Mouse (Mus musculus): Measurements from ENCODE around the gene Gm42742.

The Gm42742 gene

DNA sequence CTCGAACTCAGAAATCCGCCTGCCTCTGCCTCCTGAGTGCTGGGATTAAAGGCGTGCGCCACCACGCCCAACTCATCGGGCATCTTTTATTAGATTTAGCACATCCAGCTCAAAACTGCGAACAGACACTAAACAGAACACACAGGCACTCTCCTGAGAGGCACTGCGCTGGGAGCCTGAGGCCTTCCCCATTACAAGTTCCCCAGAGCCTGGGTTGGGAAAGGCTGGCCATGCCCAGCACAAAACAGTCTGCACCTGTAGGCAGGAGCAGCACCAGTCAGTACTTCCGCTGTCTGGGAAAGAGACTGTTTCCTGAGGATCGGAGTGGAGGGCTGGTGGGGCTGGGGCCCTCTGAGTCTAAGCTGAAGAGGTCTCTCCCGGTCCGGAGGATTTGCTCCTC is 5.9 kb downstream of the Gm42742 start:
- CTCF ChIA-PET: interaction anchor here in 2 of 4 experiments (1.1 to 3.0 kb wide), 2 partner anchors 11 to 215 kb away, joined by 3 to 44 read pairs; partner anchors contain the start of gene Maz (in 1 of the 2)
- POLR2A ChIA-PET: interaction anchor here (0.6 to 13.6 kb wide), 33 partner anchors 7 to 450 kb away, joined by 3 to 280 read pairs (median 5); partner anchors contain the start of genes Maz (in 3 of the 4), Taok2 (in 2 of the 4), AI467606 (in 1 of the 4) and Cdiptos (in 1 of the 4)

DNA sequence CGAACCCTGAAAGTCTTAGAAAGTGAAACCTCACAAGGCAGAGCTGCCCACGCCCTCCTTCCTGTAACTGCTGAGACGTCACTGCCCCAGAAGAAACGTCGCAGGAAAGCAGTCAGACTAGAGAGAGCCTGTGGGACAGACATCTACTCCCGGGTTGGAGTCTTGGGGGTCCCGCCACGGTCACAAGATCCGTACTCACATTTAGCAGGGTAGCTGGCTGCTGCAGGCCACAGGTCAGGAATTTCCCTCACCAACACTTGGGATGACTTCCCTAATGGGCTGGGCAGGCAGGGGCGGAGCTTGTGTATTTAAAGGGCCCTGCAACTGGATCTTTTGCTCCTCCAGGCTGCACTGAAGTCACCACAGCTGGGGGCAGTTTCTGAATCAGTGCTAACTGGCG is 6.6 kb downstream of the Gm42742 start, which contains the start of gene Mvp:
TSS of gene Mvp (minus strand) at position 302 of the 400 bp plus-strand sequence.
- ChIA-PET POLR2A (interaction anchor here (0.7 to 13.6 kb wide), 33 partner anchors 8 to 449 kb away, joined by 3 to 280 read pairs (median 5); partner anchors contain the start of genes Maz (in 3 of the 4), Taok2 (in 2 of the 4), AI467606 (in 1 of the 4) and Cdiptos (in 1 of the 4)), CTCF (interaction anchor here in 2 of 4 experiments (0.7 to 1.1 kb wide), 4 partner anchors 25 to 215 kb away, joined by 3 to 7 read pairs (median 4); no protein-coding TSS in a partner anchor)

DNA sequence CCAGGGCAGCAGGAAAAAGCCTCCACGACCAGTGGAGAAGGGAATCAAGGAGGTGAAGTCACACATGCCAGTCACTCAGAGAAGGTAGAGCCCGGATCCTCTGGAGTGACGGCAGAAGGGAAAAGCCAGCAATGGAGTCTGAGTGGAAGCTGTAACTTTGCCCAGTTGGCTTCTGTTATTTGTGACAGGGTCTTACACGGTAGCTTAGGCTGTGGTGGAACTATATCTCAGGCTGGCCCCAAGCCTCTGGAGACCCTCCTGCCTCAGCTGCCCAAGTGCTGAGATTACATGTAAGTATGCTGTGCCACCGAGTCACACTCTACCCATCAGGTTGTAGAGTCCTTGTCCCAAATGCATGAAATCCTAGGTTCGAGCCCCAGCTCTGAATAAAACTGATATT is 7.5 kb downstream of the Gm42742 start:
- CTCF ChIA-PET: interaction anchor here in 2 of 4 experiments (0.6 to 1.1 kb wide), 2 partner anchors 168 to 615 kb away, joined by 4 to 18 read pairs; no protein-coding TSS in a partner anchor
- POLR2A ChIA-PET: interaction anchor here (0.7 to 13.6 kb wide), 17 partner anchors 7 to 214 kb away, joined by 3 to 280 read pairs (median 6); partner anchors contain the start of genes Maz (in 4 of the 4), Cdiptos (in 1 of the 4), Kif22 (in 1 of the 4) and Prrt2 (in 1 of the 4)

DNA sequence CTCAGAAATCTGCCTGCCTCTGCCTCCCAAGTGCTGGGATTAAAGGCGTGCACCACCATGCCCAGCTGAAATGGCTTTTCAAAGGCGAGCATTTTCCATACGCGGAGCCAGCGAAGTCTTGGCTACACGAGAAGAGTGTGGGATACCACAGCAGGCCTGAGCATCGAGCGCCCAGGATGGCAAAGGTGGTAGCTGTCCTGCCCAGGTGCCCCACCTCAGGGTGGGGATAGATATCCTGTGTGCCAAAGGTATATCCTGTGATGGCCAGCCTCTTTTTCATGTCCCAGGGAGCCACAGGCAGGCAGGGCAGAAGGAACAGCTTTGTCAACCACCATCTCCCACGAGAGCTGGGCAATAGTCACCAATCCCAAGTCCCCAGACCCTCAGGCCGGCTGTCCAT is 8.1 kb downstream of the Gm42742 start:
- CTCF ChIA-PET: interaction anchor here in 3 of 4 experiments (0.5 to 1.1 kb wide), 3 partner anchors 159 to 615 kb away, joined by 3 to 18 read pairs (median 4); no protein-coding TSS in a partner anchor
- POLR2A ChIA-PET: interaction anchor here (0.8 to 13.6 kb wide), 16 partner anchors 7 to 213 kb away, joined by 3 to 280 read pairs (median 6); partner anchors contain the start of genes Maz (in 3 of the 4), Cdiptos (in 1 of the 4), Kif22 (in 1 of the 4) and Prrt2 (in 1 of the 4)

DNA sequence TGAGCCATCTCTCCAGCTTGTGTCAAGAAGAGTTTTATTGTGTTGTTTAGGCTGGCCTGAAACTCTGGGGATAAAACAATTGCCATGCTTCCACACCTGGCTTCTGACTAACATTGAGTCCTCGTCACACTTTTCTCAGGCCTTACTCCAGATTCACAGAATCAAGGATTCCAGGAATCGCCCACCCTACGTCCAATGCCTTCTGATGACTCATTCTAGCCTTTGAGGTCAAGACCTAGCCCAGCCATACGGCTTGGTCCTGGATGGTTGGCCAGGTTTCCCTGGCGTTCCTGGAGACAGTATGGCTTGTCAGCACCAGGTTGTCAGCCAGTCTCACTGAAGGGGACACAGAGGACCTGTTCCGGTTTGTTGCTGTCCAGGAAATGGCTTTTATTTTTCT is 8.5 kb downstream of the Gm42742 start:
- POLR2A ChIA-PET: interaction anchor here (0.6 to 13.6 kb wide), 14 partner anchors 9 to 1541 kb away, joined by 3 to 280 read pairs (median 6); partner anchors contain the start of genes Maz (in 3 of the 4), Kif22 (in 2 of the 4), Prrt2 (in 2 of the 4) and Cdiptos (in 1 of the 4)
- CTCF ChIA-PET: interaction anchor here in 2 of 4 experiments (0.5 to 1.3 kb wide), 3 partner anchors 106 to 169 kb away, joined by 3 to 4 read pairs (median 3); no protein-coding TSS in a partner anchor

DNA sequence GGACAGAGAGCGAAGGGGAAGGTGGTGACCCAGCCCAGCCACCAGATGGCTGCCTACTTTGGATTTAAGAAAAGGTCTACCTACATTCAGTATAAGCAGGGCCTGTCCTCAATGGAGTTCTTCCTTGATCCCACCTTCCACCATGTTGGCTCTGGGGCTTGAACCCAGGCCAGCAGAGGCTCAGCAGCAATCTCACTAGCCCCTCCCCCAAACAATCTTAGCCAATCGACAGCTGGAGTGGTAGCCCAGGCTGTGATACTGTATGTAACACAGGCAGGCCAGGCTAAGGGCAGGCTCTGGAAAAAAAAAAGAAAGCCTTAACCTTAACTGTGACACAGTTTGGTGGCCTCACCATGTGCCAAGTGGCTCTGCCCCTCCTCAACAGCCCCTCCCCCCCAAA is 9.2 kb downstream of the Gm42742 start:
- CTCF ChIA-PET: interaction anchor here in 1 of 4 experiments (1.3 kb wide), 1 partner anchor 106 kb away, joined by 3 read pairs; no protein-coding TSS in a partner anchor
- POLR2A ChIA-PET: interaction anchor here in 3 of 4 experiments (0.6 to 13.6 kb wide), 13 partner anchors 10 to 1542 kb away, joined by 3 to 280 read pairs (median 4); partner anchors contain the start of genes Kif22 (in 2 of the 3), Maz (in 2 of the 3), Prrt2 (in 2 of the 3) and Gm42742 (in 1 of the 3)

DNA sequence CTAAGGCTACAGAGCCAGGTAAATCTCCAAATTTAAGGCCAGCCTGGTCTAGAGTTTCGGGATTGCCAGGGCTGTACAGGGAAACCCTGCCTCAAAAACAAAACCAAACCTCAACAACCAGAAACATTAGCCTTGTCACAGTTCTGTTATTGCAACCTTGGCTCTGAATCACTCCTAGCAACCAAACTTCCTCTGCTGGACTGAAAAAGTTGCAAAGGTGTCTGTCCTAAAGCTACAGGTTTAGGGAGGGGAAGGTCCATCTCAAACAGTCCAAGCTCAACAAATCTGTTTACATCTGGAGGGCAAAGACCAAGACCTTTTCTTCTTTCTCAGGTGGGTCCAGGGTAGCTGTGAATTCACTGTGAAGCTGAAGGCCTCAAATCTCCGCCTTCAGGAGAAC is 9.8 kb downstream of the Gm42742 start:
- ChIA-PET CTCF (interaction anchor here in 1 of 4 experiments (1.3 kb wide), 1 partner anchor 107 kb away, joined by 3 read pairs; no protein-coding TSS in a partner anchor), POLR2A (interaction anchor here in 3 of 4 experiments (0.6 to 13.6 kb wide), 11 partner anchors 10 to 218 kb away, joined by 3 to 280 read pairs (median 4); partner anchors contain the start of genes Maz (in 2 of the 3), Prrt2 (in 2 of the 3), Gm42742 (in 1 of the 3) and Taok2 (in 1 of the 3))

DNA sequence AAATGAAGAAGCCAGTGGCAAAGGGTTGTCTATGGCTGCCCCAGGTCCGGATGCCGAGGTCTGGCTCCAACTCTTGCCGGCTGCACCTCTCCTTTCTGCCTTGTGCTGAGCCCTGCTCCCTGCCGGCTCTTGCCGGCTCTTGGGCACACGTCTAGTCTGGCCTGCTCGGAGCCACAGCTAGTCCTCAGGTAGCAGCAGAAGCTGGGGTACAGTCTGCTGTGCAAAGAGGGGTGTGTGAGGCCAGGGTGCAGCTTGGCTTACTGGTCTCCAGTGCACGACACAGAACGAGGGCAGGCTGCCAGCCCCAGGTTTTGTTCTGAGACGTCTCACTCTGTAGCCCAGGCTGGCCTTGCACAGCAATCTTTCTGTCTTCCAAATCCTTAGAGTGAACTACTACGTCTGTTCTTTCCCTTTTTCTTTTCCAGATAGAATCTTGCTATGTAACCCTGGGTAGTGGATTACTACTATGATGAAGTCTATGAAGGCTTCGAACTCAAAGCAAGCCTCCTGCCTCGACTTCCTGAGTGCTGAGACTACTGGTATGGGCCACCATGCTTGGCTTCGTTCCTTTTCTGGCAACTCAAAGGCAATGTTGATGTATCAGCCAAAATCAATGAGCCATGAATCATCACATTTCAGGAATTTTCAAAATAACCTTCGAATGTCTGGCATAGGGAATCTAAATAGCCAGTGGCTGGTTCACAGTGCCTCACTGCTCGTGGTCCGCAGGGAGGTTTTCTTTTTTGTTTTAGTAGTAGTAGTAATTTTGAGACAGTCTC is 11.4 kb downstream of the Gm42742 start:
- ChIA-PET POLR2A (interaction anchor here in 3 of 4 experiments (0.5 to 13.6 kb wide), 13 partner anchors 8 to 232 kb away, joined by 3 to 280 read pairs (median 4); partner anchors contain the start of genes Maz (in 2 of the 3), Pagr1a (in 2 of the 3), Prrt2 (in 2 of the 3) and Gm42742 (in 1 of the 3)), CTCF (interaction anchor here in 2 of 4 experiments (0.7 to 1.3 kb wide), 4 partner anchors 7 to 95 kb away, joined by 3 to 6 read pairs (median 3); partner anchors contain the start of genes Gm42742 (in 1 of the 2), Pagr1b (in 1 of the 2) and Prrt2 (in 1 of the 2))

DNA sequence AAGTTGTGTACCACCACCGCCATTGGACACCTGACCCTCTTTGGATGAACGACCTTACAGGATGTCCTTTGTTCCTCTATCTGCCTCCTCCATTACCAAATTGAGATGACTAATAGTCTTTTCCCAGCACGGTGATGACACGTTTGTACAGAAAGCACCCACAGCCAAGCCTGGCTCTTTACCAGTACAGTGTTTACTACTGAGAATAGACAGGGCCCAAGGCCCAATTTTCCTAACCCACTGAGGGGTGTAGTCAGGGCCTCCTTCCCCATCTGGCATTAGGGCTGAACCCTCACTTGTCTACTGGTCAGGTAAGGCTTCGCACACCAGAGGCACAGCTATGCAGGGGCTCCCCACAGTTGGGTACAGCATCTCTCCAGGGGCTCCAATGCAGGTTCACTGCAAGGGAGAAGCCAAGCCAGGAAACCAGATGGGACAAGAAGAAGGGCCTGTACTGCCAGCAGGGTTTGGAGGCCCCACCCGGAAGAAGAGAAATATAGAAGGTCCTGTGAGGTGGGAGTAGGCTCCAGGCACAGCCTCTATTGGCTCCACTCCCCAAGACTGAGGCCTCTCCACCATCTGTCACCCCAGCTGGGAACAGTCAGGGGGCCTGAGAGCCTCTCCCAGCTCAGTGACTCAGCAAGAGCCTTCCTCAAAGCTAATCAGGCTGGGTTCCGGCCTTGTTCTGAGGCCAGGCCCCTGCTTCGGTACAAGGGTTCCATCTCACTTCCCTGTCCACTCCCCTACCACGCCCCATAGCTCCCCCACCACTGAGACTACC is 12.5 kb downstream of the Gm42742 start:
- ChIA-PET CTCF (interaction anchor here in 2 of 4 experiments (0.7 to 1.9 kb wide), 6 partner anchors 8 to 96 kb away, joined by 3 to 7 read pairs (median 4); partner anchors contain the start of genes Pagr1a (in 2 of the 2), Gm42742 (in 1 of the 2), Pagr1b (in 1 of the 2) and Prrt2 (in 1 of the 2)), POLR2A (interaction anchor here in 3 of 4 experiments (0.7 to 13.6 kb wide), 16 partner anchors 8 to 209 kb away, joined by 3 to 280 read pairs (median 4); partner anchors contain the start of genes Pagr1a (in 3 of the 3), Maz (in 2 of the 3), Pagr1b (in 2 of the 3) and Hirip3 (in 1 of the 3))

DNA sequence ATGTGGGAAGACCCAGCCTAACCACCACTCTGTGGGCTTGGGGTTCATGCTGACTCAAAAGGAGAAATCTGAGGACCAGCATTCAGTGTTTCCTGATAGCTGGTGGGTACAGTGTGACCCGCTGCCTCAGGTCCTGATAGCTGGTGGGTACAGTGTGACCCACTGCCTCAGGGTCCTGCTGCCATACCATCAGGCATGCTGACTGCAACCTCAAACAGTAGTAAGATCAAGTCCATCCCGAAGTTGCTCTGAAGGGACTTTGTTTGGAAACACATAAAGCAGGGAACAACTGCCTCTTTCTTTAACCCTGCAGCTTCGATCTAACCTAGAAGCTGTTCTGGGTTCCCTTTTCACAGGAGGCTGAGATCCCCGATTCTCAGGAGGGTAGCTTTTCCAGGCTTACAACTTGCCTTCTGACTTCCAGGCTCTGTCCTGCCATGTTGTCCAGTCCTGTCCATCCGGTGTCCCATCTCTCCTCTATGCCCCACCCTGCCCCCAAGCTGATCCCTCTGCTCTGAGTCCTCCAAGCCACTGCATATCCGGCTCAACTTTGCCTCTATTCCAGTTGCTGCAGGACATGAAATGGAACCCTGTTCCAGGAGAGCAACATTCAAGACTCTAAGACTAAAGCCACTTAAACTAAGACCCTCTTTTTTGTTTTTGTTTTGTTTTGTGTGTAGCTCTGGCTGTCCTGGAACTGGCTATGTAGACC is 13.4 kb downstream of the Gm42742 start:
- POLR2A ChIA-PET: interaction anchor here in 3 of 4 experiments (0.7 to 13.6 kb wide), 12 partner anchors 9 to 175 kb away, joined by 3 to 280 read pairs (median 4); partner anchors contain the start of genes Maz (in 3 of the 3), Pagr1a (in 2 of the 3), Pagr1b (in 2 of the 3) and Prrt2 (in 1 of the 3)
- CTCF ChIA-PET: interaction anchor here in 2 of 4 experiments (0.6 to 1.9 kb wide), 3 partner anchors 9 to 83 kb away, joined by 3 to 7 read pairs (median 4); partner anchors contain the start of genes Pagr1a (in 2 of the 2) and Pagr1b (in 1 of the 2)

DNA sequence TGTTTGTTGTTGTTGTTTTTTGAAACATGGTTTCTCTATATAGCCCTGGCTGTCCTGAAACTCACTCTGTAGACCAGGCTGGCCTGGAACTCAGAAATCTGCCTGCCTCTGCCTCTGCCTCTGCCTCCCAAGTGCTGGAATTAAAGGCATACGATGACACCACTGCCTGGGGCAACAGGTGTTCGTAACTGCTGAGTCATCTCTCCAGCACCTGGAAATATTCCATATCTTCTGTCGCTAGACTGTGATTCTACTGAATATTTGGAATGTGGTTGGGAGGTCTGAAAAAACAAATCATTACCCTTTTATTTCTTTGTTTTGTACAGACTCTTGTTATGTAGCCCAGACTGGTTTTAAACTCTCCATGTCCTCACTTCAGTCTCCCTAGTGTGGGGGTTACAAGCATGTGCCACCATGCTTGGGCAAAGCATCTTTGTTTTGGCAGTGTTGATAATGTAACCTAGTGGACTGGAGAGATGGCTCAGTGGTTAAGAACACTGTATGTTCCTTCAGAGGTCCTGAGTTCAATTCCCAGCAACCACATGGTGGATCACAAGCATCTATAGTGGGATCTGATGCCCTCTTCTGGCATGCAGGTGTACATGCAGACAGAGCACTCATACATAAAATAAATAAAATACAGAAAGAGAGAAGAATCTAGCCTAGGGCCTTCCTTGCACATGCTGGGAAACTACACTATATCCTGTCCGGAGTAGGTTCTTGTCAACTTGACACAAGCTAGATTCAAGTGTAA is 16.6 kb downstream of the Gm42742 start:
- ChIA-PET CTCF (interaction anchor here in 2 of 4 experiments (0.9 to 1.9 kb wide), 2 partner anchors 13 to 176 kb away, joined by 4 to 7 read pairs; partner anchors contain the start of genes Pagr1a (in 1 of the 2) and Pagr1b (in 1 of the 2)), POLR2A (interaction anchor here in 3 of 4 experiments (0.6 to 1.7 kb wide), 7 partner anchors 11 to 27 kb away, joined by 3 to 7 read pairs (median 3); partner anchors contain the start of genes Maz (in 3 of the 3) and Pagr1a (in 1 of the 3))

DNA sequence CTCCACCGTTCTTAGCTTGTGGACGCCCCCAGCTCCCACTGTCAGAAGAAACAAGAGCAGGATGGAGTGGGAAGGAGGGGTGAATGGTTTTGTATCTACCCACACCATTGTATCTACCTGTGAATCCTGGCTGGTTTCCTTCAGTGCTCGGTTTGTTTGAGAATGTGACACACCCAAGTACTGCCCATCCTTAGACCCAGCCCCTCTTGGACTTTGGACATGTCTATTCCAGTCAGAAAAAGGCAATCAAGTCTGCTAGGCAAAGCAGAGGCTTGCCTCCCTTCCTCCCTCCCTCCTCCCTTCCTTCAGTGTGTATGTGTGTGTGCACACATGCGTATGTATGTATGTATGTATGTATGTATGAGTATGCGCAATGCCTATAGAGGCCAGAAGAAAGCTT is 17.3 kb downstream of the Gm42742 start:
- ChIA-PET POLR2A (interaction anchor here in 3 of 4 experiments (0.6 to 1.7 kb wide), 11 partner anchors 9 to 64 kb away, joined by 3 to 7 read pairs (median 3); partner anchors contain the start of genes Maz (in 3 of the 3), Pagr1a (in 2 of the 3) and Mvp (in 1 of the 3)), CTCF (interaction anchor here in 1 of 4 experiments (1.9 kb wide), 1 partner anchor 13 kb away, joined by 7 read pairs; the partner anchor contains the start of genes Pagr1a and Pagr1b)

DNA sequence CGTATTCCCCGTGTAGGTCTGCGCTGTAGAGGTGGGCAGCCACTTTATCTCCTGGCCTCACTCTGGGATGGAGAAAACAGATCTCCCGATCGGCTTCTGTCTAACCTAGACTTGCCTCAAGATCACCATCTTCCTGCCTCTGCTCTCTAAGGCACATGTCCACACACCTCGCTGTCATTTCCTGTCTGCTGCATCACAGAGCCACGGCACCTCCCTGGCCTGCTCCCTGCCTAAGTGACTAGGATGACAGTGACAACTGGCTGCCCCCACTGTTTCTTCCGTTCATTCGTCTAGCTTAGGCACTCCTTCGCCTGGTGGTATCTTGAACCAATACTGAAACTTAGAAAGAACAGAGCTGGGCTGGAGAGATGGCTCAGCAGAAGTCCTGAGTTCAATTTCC is 21.3 kb downstream of the Gm42742 start:
- ChIA-PET POLR2A (interaction anchor here in 3 of 4 experiments (0.9 to 1.8 kb wide), 7 partner anchors 14 to 168 kb away, joined by 3 to 5 read pairs (median 3); partner anchors contain the start of genes 4930451I11Rik (in 1 of the 3), Pagr1a (in 1 of the 3), Pagr1b (in 1 of the 3) and Prrt2 (in 1 of the 3)), CTCF (interaction anchor here in 1 of 4 experiments (0.6 to 1.1 kb wide), 2 partner anchors 9 to 180 kb away, joined by 3 to 6 read pairs; no protein-coding TSS in a partner anchor)

DNA sequence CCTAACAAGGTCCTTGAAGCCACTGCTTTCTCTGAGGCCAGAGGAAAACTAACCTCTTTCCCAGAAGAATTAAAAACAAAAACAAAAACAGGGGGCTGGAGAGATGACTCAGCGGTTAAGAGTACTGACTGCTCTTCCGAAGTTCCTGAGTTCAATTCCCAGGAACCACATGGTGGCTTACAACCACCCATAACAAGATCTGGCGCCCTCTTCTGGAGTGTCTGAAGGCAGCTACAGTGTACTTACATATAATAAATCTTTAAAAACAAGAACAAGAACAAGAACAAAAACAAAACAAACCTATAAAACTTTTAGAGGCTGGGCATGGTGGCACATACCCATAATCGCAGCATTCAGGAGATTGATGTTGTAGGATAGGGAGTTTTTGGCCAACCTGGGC is 24.4 kb downstream of the Gm42742 start:
- ChIA-PET POLR2A (interaction anchor here in 1 of 4 experiments (0.6 to 1.3 kb wide), 2 partner anchors 9 to 18 kb away, joined by 3 to 4 read pairs; partner anchors contain the start of gene Mvp), CTCF (interaction anchor here in 1 of 4 experiments (1.0 to 1.1 kb wide), 2 partner anchors 21 to 27 kb away, joined by 3 to 4 read pairs; partner anchors contain the start of gene Pagr1a)

Measured in embryonic stem cell, embryonic (primary cell).